Mouse (Mus musculus) regulatory T cell (primary cell): ENCODE data around the gene Cacna1e.

Source experiments
- in situ Hi-C: fragments of 300-600 bp; cut with MboI, MseI; formaldehyde crosslinking; loops from one replicate; pipeline ENCODE4 v1.15.1; 2025; ENCODE audit warnings: high pct_unique_total_duplicates

Gene Cacna1e

GRCm38 (mm10) chr1:154723078-154723477 lies 161.2 kb downstream of the Cacna1e start:
- in situ Hi-C loops = no loop called here

GRCm38 (mm10) chr1:154715596-154715995 lies 168.7 kb downstream of the Cacna1e start:
- in situ Hi-C loops = no loop called here

GRCm38 (mm10) chr1:154712747-154713146 lies 171.6 kb downstream of the Cacna1e start:
- in situ Hi-C loops = no loop called here

GRCm38 (mm10) chr1:154707584-154708290 lies 176.6 kb downstream of the Cacna1e start:
- in situ Hi-C loops = loop anchor here (10.0 kb wide), 1 partner anchor 443 kb away; no protein-coding TSS in a partner anchor

- in situ Hi-C loops = loop anchor here (10.0 kb wide), 1 partner anchor 442 kb away; no protein-coding TSS in a partner anchor
Observed at GRCm38 (mm10) chr1:154706974-154707373, 177.3 kb downstream of the Cacna1e start.

- in situ Hi-C loops = loop anchor here (10.0 kb wide), 1 partner anchor 441 kb away; no protein-coding TSS in a partner anchor
Observed at GRCm38 (mm10) chr1:154705882-154706565, 178.3 kb downstream of the Cacna1e start.

GRCm38 (mm10) chr1:154704558-154705185 lies 179.6 kb downstream of the Cacna1e start:
- in situ Hi-C loops = loop anchor here (10.0 kb wide), 1 partner anchor 440 kb away; no protein-coding TSS in a partner anchor

- in situ Hi-C loops = loop anchor here (10.0 kb wide), 1 partner anchor 438 kb away; no protein-coding TSS in a partner anchor
Observed at GRCm38 (mm10) chr1:154702623-154703022, 181.7 kb downstream of the Cacna1e start.

- in situ Hi-C loops = no loop called here
Observed at GRCm38 (mm10) chr1:154688876-154689665, 195.2 kb downstream of the Cacna1e start.

- in situ Hi-C loops = no loop called here
Observed at GRCm38 (mm10) chr1:154686861-154687260, 197.4 kb downstream of the Cacna1e start.

- in situ Hi-C loops = no loop called here
Observed at GRCm38 (mm10) chr1:154683477-154684106, 200.7 kb downstream of the Cacna1e start.

GRCm38 (mm10) chr1:154678989-154679388 lies 205.3 kb downstream of the Cacna1e start:
- in situ Hi-C loops = no loop called here

GRCm38 (mm10) chr1:154678151-154678550 lies 206.2 kb downstream of the Cacna1e start:
- in situ Hi-C loops = no loop called here

- in situ Hi-C loops = no loop called here
Observed at GRCm38 (mm10) chr1:154677677-154678076, 206.6 kb downstream of the Cacna1e start.

- in situ Hi-C loops = no loop called here
Observed at GRCm38 (mm10) chr1:154663721-154664120, 220.6 kb downstream of the Cacna1e start.

GRCm38 (mm10) chr1:154661977-154662376 lies 222.3 kb downstream of the Cacna1e start:
- in situ Hi-C loops = no loop called here

- in situ Hi-C loops = no loop called here
Observed at GRCm38 (mm10) chr1:154661221-154661864, 223.0 kb downstream of the Cacna1e start.

GRCm38 (mm10) chr1:154657366-154657765 lies 226.9 kb downstream of the Cacna1e start:
- in situ Hi-C loops = no loop called here

GRCm38 (mm10) chr1:154653951-154654350 lies 230.3 kb downstream of the Cacna1e start:
- in situ Hi-C loops = no loop called here

- in situ Hi-C loops = no loop called here
Observed at GRCm38 (mm10) chr1:154646156-154646950, 237.9 kb downstream of the Cacna1e start.
